Mouse (Mus musculus) stomach, postnatal 0 days (tissue): ENCODE data around the gene Fhod1. TPM values are rescaled to one million over a fixed set of nuclear protein-coding genes. Genes with fewer than 3 reads are reported as not detected.

Experiments
- ATAC-seq: fragments of 200-750 bp; cut with Nextera tagmentation; 2 replicates; pipeline ENCODE4 v1.8.0; 2017; ENCODE audit not compliant: low FRiP score, low TSS enrichment
- DNase-seq: peaks from one replicate; pipeline ENCODE4 v3.0.0-alpha.2; 2016; ENCODE audit warnings: low spot score
- H3K27ac ChIP-seq: fragments of 300-500 bp; sonication (generic); replicated peaks from 2 replicates; pipeline ENCODE4 v1.5.1; 2014; ENCODE audit warnings: mild to moderate bottlenecking, control low read depth
- H3K27me3 ChIP-seq: fragments of 300-500 bp; sonication (generic); 2 replicates; pipeline ENCODE4 v1.6.1; 2014; ENCODE audit warnings: low read length; ENCODE audit not compliant: control insufficient read depth, insufficient read depth
- H3K36me3 ChIP-seq: fragments of 300-500 bp; sonication (generic); 2 replicates; pipeline ENCODE4 v1.6.1; 2014; ENCODE audit warnings: low read length, mixed read lengths; ENCODE audit not compliant: control insufficient read depth, insufficient read depth
- H3K4me1 ChIP-seq: fragments of 300-500 bp; sonication (generic); replicated peaks from 2 replicates; pipeline ENCODE4 v1.6.1; 2014; ENCODE audit warnings: antibody characterized with exemption; ENCODE audit not compliant: control insufficient read depth, insufficient read depth
- H3K4me2 ChIP-seq: fragments of 300-500 bp; sonication (generic); replicated peaks from 2 replicates; pipeline ENCODE4 v1.6.1; 2014; ENCODE audit warnings: low read depth, mild to moderate bottlenecking, control low read depth, moderate library complexity
- H3K4me3 ChIP-seq: fragments of 300-500 bp; sonication (generic); 2 replicates; pipeline ENCODE4 v1.5.1; 2014; ENCODE audit warnings: low read depth, low read length, control low read depth
- H3K9ac ChIP-seq: fragments of 300-500 bp; sonication (generic); 2 replicates; pipeline ENCODE4 v1.6.1; 2014; ENCODE audit warnings: mild to moderate bottlenecking, low read length, control low read depth, mixed read lengths
- H3K9me3 ChIP-seq: fragments of 300-500 bp; sonication (generic); 2 replicates; pipeline ENCODE4 v1.6.1; 2016; ENCODE audit warnings: low read length; ENCODE audit not compliant: control insufficient read depth
- CTCF ChIP-seq: IDR thresholded peaks from 2 replicates; pipeline ENCODE4 v1.5.1; 2016; ENCODE audit warnings: antibody characterized with exemption, low read depth, mild to moderate bottlenecking, moderate library complexity
- EP300 ChIP-seq: optimal IDR thresholded peaks from 2 replicates; pipeline ENCODE3; 2016; ENCODE audit warnings: antibody characterized with exemption
- WGBS: fragments of 180-500 bp; shearing (Covaris S2); extraction: QIAGEN DNeasy Blood & Tissue Kit; methylation state at CpG from one replicate; pipeline ENCODE4 v1.1.7; 2014; 5-methylcytosine and 5-hydroxymethylcytosine counted together
- polyA plus RNA-seq: library from polyadenylated mRNA; unstranded; fragments of >200 nt; fragmentation: Nextera tagmentation; extraction: Ambion mirVana; gene quantifications from 2 replicates; pipeline ENCODE4 v1.2.1, GENCODE M21; 2015

Fhod1 gene
- polyA plus RNA-seq, 1 experiment from 2014 or later = 0.63 TPM

DNA sequence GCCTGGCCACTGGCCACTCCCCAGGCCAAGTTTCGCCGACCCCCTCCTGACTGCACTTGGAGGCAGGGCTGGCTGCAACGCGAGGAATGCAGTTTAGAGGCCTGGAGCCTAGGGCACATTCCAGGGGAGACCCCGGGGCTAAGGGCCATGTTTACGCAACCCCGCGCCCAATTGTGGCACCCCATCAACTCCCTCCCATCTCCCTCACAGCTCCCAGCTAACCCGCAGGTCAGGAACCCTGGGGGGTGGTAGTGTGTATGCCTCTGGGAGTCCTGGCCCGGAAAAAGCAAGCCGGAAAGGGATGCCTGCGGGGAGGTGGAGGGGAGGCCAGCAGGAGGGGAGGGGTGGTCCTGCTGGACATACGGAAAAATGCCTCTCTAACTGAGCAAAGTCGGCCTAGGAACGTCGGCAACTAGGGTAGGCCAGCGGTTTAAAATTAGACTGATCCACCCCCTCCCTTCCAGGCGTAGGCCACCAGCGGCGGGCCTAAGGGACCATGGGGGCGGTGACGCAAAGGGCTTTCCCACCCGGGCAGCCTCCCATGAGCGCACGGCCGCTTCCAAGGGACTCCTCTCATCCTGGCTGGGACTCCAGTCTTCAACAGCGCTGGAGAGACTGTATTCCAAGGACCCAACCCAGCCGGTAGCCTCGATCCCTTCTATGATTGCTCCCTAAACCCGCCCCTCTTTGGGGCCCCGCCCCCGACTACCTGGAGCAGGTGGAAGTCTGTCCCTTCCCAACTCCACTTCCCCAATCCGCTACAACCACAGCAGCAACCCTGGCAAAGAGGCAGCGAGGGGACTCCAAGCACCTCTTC lies 934 bp downstream of the Fhod1 start:
- peak overlapping the region; percentile 91 for H3K27ac ChIP-seq
- TF ChIP-seq CTCF (peak; percentile 24; the same call in 1 of the 2 replicates), EP300 (no peak)
- H3K4me1 ChIP-seq = peaks cover 12% of the 10 kb centered on the region; the same call in 1 of the 2 replicates
- peak; percentile 88 for DNase-seq
- H3K4me2 ChIP-seq = peak overlapping the region; percentile 94
- no peaks in the 10 kb centered on the region for H3K27me3 ChIP-seq
- peak; percentile 55 for ATAC-seq
- H3K4me3 ChIP-seq = peak overlapping the region; percentile 76
- H3K9ac ChIP-seq = peak overlapping the region; percentile 74
- H3K36me3 ChIP-seq = no peaks in the 10 kb centered on the region
- 1% methylated on average over 34 of the region's 34 CpGs for WGBS
- no peaks in the 10 kb centered on the region for H3K9me3 ChIP-seq

DNA sequence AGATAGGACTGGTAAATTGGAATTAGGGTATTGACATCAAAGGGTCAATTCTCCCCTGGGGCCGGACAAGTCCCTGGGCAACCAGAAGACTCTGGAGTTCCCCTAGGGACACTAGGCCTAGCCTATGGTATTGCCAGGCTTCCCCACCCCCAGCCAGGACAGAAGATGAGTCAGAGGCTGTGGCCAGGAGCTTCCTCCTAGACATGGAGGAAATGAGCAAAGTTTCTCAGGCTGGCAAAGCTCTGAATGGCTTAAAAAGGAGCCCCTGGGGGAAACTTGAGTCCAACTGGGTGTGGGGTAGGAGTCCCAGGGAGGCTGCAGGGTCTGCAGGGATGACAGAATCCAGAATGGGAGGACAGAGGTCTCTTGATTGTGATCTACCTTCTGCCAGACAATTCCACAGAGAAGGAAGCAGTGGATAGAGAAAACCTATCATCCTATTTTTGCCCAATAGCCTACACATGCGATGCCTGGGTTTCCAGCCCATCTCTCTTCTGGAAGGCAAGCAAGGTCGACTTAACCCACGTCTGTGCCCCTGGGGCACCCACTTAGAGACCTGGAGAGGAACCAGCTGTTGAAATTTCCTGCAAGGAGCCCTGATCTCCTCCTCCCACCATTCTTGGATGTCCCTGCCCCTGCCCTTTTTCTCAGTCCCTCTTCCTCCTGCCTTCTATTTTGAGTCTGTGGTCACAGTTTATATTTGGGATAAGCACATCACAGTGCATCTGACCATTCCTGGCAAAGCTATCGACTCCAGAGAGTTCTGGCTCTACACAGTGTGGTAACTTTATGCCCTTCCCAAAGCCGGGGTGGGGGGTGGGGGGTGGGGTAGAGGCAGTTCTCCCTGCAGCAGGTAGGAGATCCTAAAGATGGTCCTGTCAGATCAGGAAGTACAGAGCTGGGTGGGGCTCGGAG lies 2.4 kb downstream of the Fhod1 start:
- no peak for TF ChIP-seq EP300
- no peak for TF ChIP-seq CTCF
- no peaks in the 10 kb centered on the region for H3K9me3 ChIP-seq
- peak overlapping the region; percentile 94 for H3K4me2 ChIP-seq
- H3K36me3 ChIP-seq = no peaks in the 10 kb centered on the region
- no peaks in the 10 kb centered on the region for H3K27me3 ChIP-seq
- peak overlapping the region; percentile 69 for H3K27ac ChIP-seq
- DNase-seq (peak; percentile 51), ATAC-seq (no peak)
- H3K9ac ChIP-seq = peak overlapping the region; percentile 23; the same call in 1 of the 2 replicates
- WGBS = 39% methylated on average over 7 of the region's 7 CpGs
- H3K4me3 ChIP-seq = no peak overlapping the region
- peaks cover 21% of the 10 kb centered on the region for H3K4me1 ChIP-seq

DNA sequence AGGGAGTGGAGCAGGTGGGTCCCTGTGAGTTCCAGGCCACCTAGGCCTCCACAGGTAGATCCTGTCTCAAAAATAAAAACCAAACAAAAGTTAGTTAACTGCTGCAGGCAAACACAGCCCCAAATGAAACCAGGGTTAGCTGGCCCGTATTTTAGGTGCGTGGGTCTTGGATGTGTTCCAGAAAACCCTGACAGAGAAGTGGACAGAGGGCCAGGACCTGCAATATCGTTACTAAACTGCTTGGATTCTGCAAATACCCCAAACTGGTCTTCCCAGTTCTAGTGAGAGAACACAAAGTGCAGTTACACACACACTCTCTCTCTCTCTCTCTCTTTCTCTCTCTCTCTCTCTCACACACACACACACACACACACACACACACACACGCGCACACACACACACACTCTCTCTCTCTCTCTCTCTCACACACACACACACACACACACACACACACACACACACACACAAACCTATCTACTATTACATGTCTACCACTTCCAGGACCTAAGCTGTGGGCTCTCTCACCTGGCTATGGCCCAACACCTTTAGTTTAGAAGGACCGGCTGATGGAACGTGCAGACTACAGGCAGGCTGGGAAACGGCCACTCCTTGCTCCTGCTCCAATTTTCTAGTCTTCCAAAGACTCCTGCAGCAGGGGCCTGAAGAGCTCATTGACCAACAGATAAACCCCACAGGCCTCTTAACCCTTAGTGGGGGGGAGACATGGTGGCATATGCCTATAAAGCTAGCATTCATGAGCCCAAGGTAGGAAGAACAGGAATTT lies 3.8 kb downstream of the Fhod1 start:
- 31% methylated on average over 8 of the region's 8 CpGs for WGBS
- no peak for ATAC-seq
- Histone ChIP-seq H3K4me1 (peaks cover 23% of the 10 kb centered on the region), H3K27ac (peak overlapping the region; percentile 69), H3K4me2 (0 out of 2 replicates have a peak overlapping the region, but pooled peaks have one; percentile 11), H3K9ac (no peak overlapping the region), H3K27me3 (no peaks in the 10 kb centered on the region), H3K9me3 (no peaks in the 10 kb centered on the region), H3K36me3 (no peaks in the 10 kb centered on the region), H3K4me3 (no peak overlapping the region)
- TF ChIP-seq EP300 = no peak
- no peak for TF ChIP-seq CTCF
- DNase-seq = peak; percentile 56

DNA sequence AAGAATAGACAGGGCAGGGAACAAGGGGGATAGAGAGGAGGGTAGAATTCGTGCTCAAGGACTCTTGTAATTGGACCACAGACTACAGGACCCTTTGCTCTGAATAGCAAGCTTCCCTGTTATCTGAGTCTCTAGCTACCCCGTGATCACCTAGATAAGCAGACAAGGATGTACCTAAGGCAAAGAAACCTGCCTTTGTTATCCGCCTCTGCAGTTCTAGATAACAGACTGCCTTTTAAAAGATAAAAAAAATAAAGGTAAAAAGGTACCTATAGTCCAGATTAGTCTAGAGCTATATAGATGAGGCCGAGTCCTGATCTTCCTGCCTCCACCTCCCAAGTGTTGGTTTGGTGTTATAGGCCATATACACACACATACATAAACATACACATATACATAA lies 5.0 kb downstream of the Fhod1 start:
- Histone ChIP-seq H3K4me3 (no peak overlapping the region), H3K27me3 (no peaks in the 10 kb centered on the region), H3K4me2 (no peak overlapping the region), H3K36me3 (no peaks in the 10 kb centered on the region), H3K27ac (no peak overlapping the region), H3K4me1 (peaks cover 23% of the 10 kb centered on the region), H3K9ac (no peak overlapping the region), H3K9me3 (no peaks in the 10 kb centered on the region)
- no peak for TF ChIP-seq EP300
- TF ChIP-seq CTCF = no peak
- ATAC-seq (no peak), DNase-seq (no peak)
- 77% methylated on average over 4 of the region's 4 CpGs for WGBS

DNA sequence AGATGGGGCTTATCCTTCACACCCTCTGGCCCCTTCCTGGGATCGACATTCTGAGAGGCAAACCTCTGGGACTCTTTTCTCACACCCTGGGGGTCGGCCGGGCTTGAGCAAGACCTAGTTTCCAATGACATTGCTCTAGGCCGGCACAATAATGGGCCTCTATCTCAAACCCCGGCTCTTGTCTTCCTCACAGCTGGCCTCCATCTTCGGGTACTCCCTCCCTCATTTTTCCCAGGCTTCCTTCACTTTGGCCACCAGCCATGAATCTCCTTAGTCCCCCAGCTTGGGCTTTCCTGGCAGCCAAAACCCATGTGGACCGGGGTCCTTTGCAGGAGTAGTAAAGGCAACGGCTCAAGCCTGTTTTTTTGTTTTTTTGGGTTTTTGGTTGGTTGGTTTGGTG lies 6.4 kb downstream of the Fhod1 start:
- TF ChIP-seq EP300 (no peak), CTCF (no peak)
- Histone ChIP-seq H3K9me3 (no peaks in the 10 kb centered on the region), H3K27ac (peak overlapping the region; percentile 53), H3K9ac (no peak overlapping the region), H3K4me2 (no peak overlapping the region), H3K27me3 (no peaks in the 10 kb centered on the region), H3K4me1 (peaks cover 20% of the 10 kb centered on the region), H3K36me3 (peaks cover 4% of the 10 kb centered on the region; the same call in 1 of the 2 replicates), H3K4me3 (no peak overlapping the region)
- ATAC-seq (no peak), DNase-seq (no peak)
- 29% methylated on average over 8 of the region's 8 CpGs for WGBS
